Mouse (Mus musculus): Measurements from ENCODE around the gene Krtap19-3. TPM values are rescaled to one million over a fixed set of nuclear protein-coding genes. Genes with fewer than 3 reads are reported as not detected.

The Krtap19-3 gene
- polyA plus RNA-seq, 1 experiment from 2014 or later, result not detected

- no peaks in the 10 kb centered on the region for H3K9me3 ChIP-seq (replicated peaks; ENCODE audit: control insufficient read depth, low read length)
- ATAC-seq (ENCODE audit: low read depth), result no peak
- no peaks in the 10 kb centered on the region for H3K4me1 ChIP-seq (ENCODE audit: control insufficient read depth, low read depth, low read length)
- no peak overlapping the region for H3K4me2 ChIP-seq (ENCODE audit: low read depth, low read length)
- H3K9ac ChIP-seq (ENCODE audit: low read depth, low read length), result no peak overlapping the region
- H3K27me3 ChIP-seq (ENCODE audit: control insufficient read depth, insufficient read depth, low read depth, low read length), result no peaks in the 10 kb centered on the region
- H3K27ac ChIP-seq (ENCODE audit: low read length), result no peak overlapping the region
- WGBS (ENCODE audit: insufficient replicate concordance), result 88% methylated on average over 1 of the region's 1 CpGs
- no peak overlapping the region for H3K4me3 ChIP-seq (ENCODE audit: low read depth, low read length)
- H3K36me3 ChIP-seq (ENCODE audit: control insufficient read depth, insufficient read depth), result no peaks in the 10 kb centered on the region
These were observed 30.5 kb downstream of the Krtap19-3 start for GRCm38 (mm10) chr16:88847363-88847762.

Other genes starting within 250 kb of the Krtap19-3 start
- not detected in 2 replicates for gene Krtap26-1, start 230.2 kb downstream of the Krtap19-3 start, polyA plus RNA-seq (2015; fragmentation: Nextera tagmentation; extraction: Ambion mirVana)
- not detected in 2 replicates for gene Krtap27-1, start 206.4 kb downstream of the Krtap19-3 start, polyA plus RNA-seq (2015; fragmentation: Nextera tagmentation; extraction: Ambion mirVana)
- not detected in 2 replicates for gene 2310061N02Rik, start 170.1 kb downstream of the Krtap19-3 start, polyA plus RNA-seq (2015; fragmentation: Nextera tagmentation; extraction: Ambion mirVana)
- not detected in 2 replicates for gene Krtap13-1, start 149.2 kb downstream of the Krtap19-3 start, polyA plus RNA-seq (2015; fragmentation: Nextera tagmentation; extraction: Ambion mirVana)
- not detected in 2 replicates for gene Krtap13, start 126.4 kb downstream of the Krtap19-3 start, polyA plus RNA-seq (2015; fragmentation: Nextera tagmentation; extraction: Ambion mirVana)
- gene 2310034C09Rik, start 119.2 kb downstream of the Krtap19-3 start, polyA plus RNA-seq (2015; fragmentation: Nextera tagmentation; extraction: Ambion mirVana), result 0.09 TPM in 1 of 2 replicates, not detected in the other
- gene 2310057N15Rik, start 103.8 kb downstream of the Krtap19-3 start, polyA plus RNA-seq (2015; fragmentation: Nextera tagmentation; extraction: Ambion mirVana), result not detected in 2 replicates
- not detected in 2 replicates for gene Gm5965, start 100.1 kb downstream of the Krtap19-3 start, polyA plus RNA-seq (2015; fragmentation: Nextera tagmentation; extraction: Ambion mirVana)
- gene Gm20741, start 65.8 kb downstream of the Krtap19-3 start, polyA plus RNA-seq (2015; fragmentation: Nextera tagmentation; extraction: Ambion mirVana), result not detected in 2 replicates
- not detected in 2 replicates for gene Krtap15, start 57.8 kb downstream of the Krtap19-3 start, polyA plus RNA-seq (2015; fragmentation: Nextera tagmentation; extraction: Ambion mirVana)
- gene Krtap14, start 51.9 kb downstream of the Krtap19-3 start, polyA plus RNA-seq (2015; fragmentation: Nextera tagmentation; extraction: Ambion mirVana), result not detected in 2 replicates
- gene Krtap19-1, start 8.6 kb downstream of the Krtap19-3 start, polyA plus RNA-seq (2015; fragmentation: Nextera tagmentation; extraction: Ambion mirVana), result not detected in 2 replicates
- gene Krtap19-2, start 3.8 kb downstream of the Krtap19-3 start, polyA plus RNA-seq (2015; fragmentation: Nextera tagmentation; extraction: Ambion mirVana), result not detected in 2 replicates
- not detected in 2 replicates for gene Krtap19-4, start 7.1 kb upstream of the Krtap19-3 start, polyA plus RNA-seq (2015; fragmentation: Nextera tagmentation; extraction: Ambion mirVana)
- not detected in 2 replicates for gene Krtap19-5, start 18.4 kb upstream of the Krtap19-3 start, polyA plus RNA-seq (2015; fragmentation: Nextera tagmentation; extraction: Ambion mirVana)
- gene Krtap19-9b, start 54.2 kb upstream of the Krtap19-3 start, polyA plus RNA-seq (2015; fragmentation: Nextera tagmentation; extraction: Ambion mirVana), result not detected in 2 replicates
- not detected in 2 replicates for gene Krtap16-3, start 84.8 kb upstream of the Krtap19-3 start, polyA plus RNA-seq (2015; fragmentation: Nextera tagmentation; extraction: Ambion mirVana)
- gene Krtap22-2, start 132.7 kb upstream of the Krtap19-3 start, polyA plus RNA-seq (2015; fragmentation: Nextera tagmentation; extraction: Ambion mirVana), result not detected in 2 replicates
- gene Gm10229, start 137.2 kb upstream of the Krtap19-3 start, polyA plus RNA-seq (2015; fragmentation: Nextera tagmentation; extraction: Ambion mirVana), result not detected in 2 replicates
- gene Krtap6-1, start 153.7 kb upstream of the Krtap19-3 start, polyA plus RNA-seq (2015; fragmentation: Nextera tagmentation; extraction: Ambion mirVana), result not detected in 2 replicates
- gene Gm10228, start 163.4 kb upstream of the Krtap19-3 start, polyA plus RNA-seq (2015; fragmentation: Nextera tagmentation; extraction: Ambion mirVana), result not detected in 2 replicates
- not detected in 2 replicates for gene Krtap6-5, start 169.8 kb upstream of the Krtap19-3 start, polyA plus RNA-seq (2015; fragmentation: Nextera tagmentation; extraction: Ambion mirVana)
- gene 1110025L11Rik, start 186.0 kb upstream of the Krtap19-3 start, polyA plus RNA-seq (2015; fragmentation: Nextera tagmentation; extraction: Ambion mirVana), result not detected in 2 replicates
- gene Krtap6-3, start 206.0 kb upstream of the Krtap19-3 start, polyA plus RNA-seq (2015; fragmentation: Nextera tagmentation; extraction: Ambion mirVana), result not detected in 2 replicates

Measured in liver, embryonic 16.5 days (tissue).